Mouse (Mus musculus): Measurements from ENCODE around the gene Slc32a1. TPM values are rescaled to one million over a fixed set of nuclear protein-coding genes. Genes with fewer than 3 reads are reported as not detected.

The Slc32a1 gene
- polyA plus RNA-seq, 1 experiment: not detected

- Histone ChIP-seq H3K4me3 (ENCODE audit: insufficient read depth, low read length) (peak overlapping the region; percentile 73), H3K4me1 (ENCODE audit: control insufficient read depth, insufficient read depth, low read length) (peaks cover 5% of the 10 kb centered on the region; the same call in 1 of the 2 replicates), H3K27ac (ENCODE audit: insufficient read depth, low read length) (peak overlapping the region; percentile 87)
- TF ChIP-seq CTCF (IDR thresholded peaks at IDR 0.05; ENCODE audit: borderline replicate concordance, insufficient read depth, low read length): no peak
- no peak for TF ChIP-seq POLR2A (IDR thresholded peaks at IDR 0.05; ENCODE audit: low read depth, low read length)
Measured at GRCm38 (mm10) chr2:158625231-158625630, 14.7 kb downstream of the Slc32a1 start.

GRCm38 (mm10) chr2:158625697-158626096, 15.1 kb downstream of the Slc32a1 start:
- Histone ChIP-seq H3K27ac (ENCODE audit: insufficient read depth, low read length) (no peak overlapping the region), H3K4me3 (ENCODE audit: insufficient read depth, low read length) (peak overlapping the region; percentile 73), H3K4me1 (ENCODE audit: control insufficient read depth, insufficient read depth, low read length) (peaks cover 5% of the 10 kb centered on the region; the same call in 1 of the 2 replicates)
- TF ChIP-seq POLR2A (IDR thresholded peaks at IDR 0.05; ENCODE audit: low read depth, low read length) (no peak), CTCF (IDR thresholded peaks at IDR 0.05; ENCODE audit: borderline replicate concordance, insufficient read depth, low read length) (no peak)

- Histone ChIP-seq H3K4me3 (ENCODE audit: insufficient read depth, low read length) (no peak overlapping the region), H3K27ac (ENCODE audit: insufficient read depth, low read length) (no peak overlapping the region), H3K4me1 (ENCODE audit: control insufficient read depth, insufficient read depth, low read length) (peaks cover 5% of the 10 kb centered on the region; the same call in 1 of the 2 replicates)
- no peak for TF ChIP-seq CTCF (IDR thresholded peaks at IDR 0.05; ENCODE audit: borderline replicate concordance, insufficient read depth, low read length)
- TF ChIP-seq POLR2A (IDR thresholded peaks at IDR 0.05; ENCODE audit: low read depth, low read length): no peak
Measured at GRCm38 (mm10) chr2:158628858-158629257, 18.3 kb downstream of the Slc32a1 start.

- Histone ChIP-seq H3K4me1 (ENCODE audit: control insufficient read depth, insufficient read depth, low read length) (peaks cover 5% of the 10 kb centered on the region; the same call in 1 of the 2 replicates), H3K27ac (ENCODE audit: insufficient read depth, low read length) (no peak overlapping the region), H3K4me3 (ENCODE audit: insufficient read depth, low read length) (no peak overlapping the region)
- TF ChIP-seq CTCF (IDR thresholded peaks at IDR 0.05; ENCODE audit: borderline replicate concordance, insufficient read depth, low read length) (peak; percentile 49; the same call in 1 of the 2 replicates), POLR2A (IDR thresholded peaks at IDR 0.05; ENCODE audit: low read depth, low read length) (no peak)
Measured at GRCm38 (mm10) chr2:158629414-158629813, 18.8 kb downstream of the Slc32a1 start.

GRCm38 (mm10) chr2:158631873-158632272, 21.3 kb downstream of the Slc32a1 start:
- Histone ChIP-seq H3K27ac (ENCODE audit: insufficient read depth, low read length) (no peak overlapping the region), H3K4me1 (ENCODE audit: control insufficient read depth, insufficient read depth, low read length) (no peaks in the 10 kb centered on the region), H3K4me3 (ENCODE audit: insufficient read depth, low read length) (no peak overlapping the region)
- no peak for TF ChIP-seq POLR2A (IDR thresholded peaks at IDR 0.05; ENCODE audit: low read depth, low read length)
- no peak for TF ChIP-seq CTCF (IDR thresholded peaks at IDR 0.05; ENCODE audit: borderline replicate concordance, insufficient read depth, low read length)

GRCm38 (mm10) chr2:158641869-158642268, 31.3 kb downstream of the Slc32a1 start:
- Histone ChIP-seq H3K27ac (ENCODE audit: insufficient read depth, low read length) (no peak overlapping the region), H3K4me1 (ENCODE audit: control insufficient read depth, insufficient read depth, low read length) (no peaks in the 10 kb centered on the region), H3K4me3 (ENCODE audit: insufficient read depth, low read length) (no peak overlapping the region)
- TF ChIP-seq POLR2A (IDR thresholded peaks at IDR 0.05; ENCODE audit: low read depth, low read length) (no peak), CTCF (IDR thresholded peaks at IDR 0.05; ENCODE audit: borderline replicate concordance, insufficient read depth, low read length) (peak; percentile 84)

- Histone ChIP-seq H3K4me1 (ENCODE audit: control insufficient read depth, insufficient read depth, low read length) (no peaks in the 10 kb centered on the region), H3K4me3 (ENCODE audit: insufficient read depth, low read length) (no peak overlapping the region), H3K27ac (ENCODE audit: insufficient read depth, low read length) (no peak overlapping the region)
- TF ChIP-seq POLR2A (IDR thresholded peaks at IDR 0.05; ENCODE audit: low read depth, low read length): no peak
Measured at GRCm38 (mm10) chr2:158642587-158642986, 32.0 kb downstream of the Slc32a1 start.

GRCm38 (mm10) chr2:158643791-158644190, 33.2 kb downstream of the Slc32a1 start:
- H3K4me3 ChIP-seq (ENCODE audit: insufficient read depth, low read length): no peak overlapping the region
- TF ChIP-seq CTCF (IDR thresholded peaks at IDR 0.05; ENCODE audit: borderline replicate concordance, insufficient read depth, low read length) (no peak), POLR2A (IDR thresholded peaks at IDR 0.05; ENCODE audit: low read depth, low read length) (no peak)
- H3K4me1 ChIP-seq (ENCODE audit: control insufficient read depth, insufficient read depth, low read length): no peaks in the 10 kb centered on the region
- no peak overlapping the region for H3K27ac ChIP-seq (ENCODE audit: insufficient read depth, low read length)

- TF ChIP-seq CTCF (IDR thresholded peaks at IDR 0.05; ENCODE audit: borderline replicate concordance, insufficient read depth, low read length) (no peak), POLR2A (IDR thresholded peaks at IDR 0.05; ENCODE audit: low read depth, low read length) (no peak)
- no peak overlapping the region for H3K27ac ChIP-seq (ENCODE audit: insufficient read depth, low read length)
- H3K4me3 ChIP-seq (ENCODE audit: insufficient read depth, low read length): no peak overlapping the region
- H3K4me1 ChIP-seq (ENCODE audit: control insufficient read depth, insufficient read depth, low read length): no peaks in the 10 kb centered on the region
Measured at GRCm38 (mm10) chr2:158651159-158651908, 40.8 kb downstream of the Slc32a1 start.

- TF ChIP-seq CTCF (IDR thresholded peaks at IDR 0.05; ENCODE audit: borderline replicate concordance, insufficient read depth, low read length) (peak; percentile 83), POLR2A (IDR thresholded peaks at IDR 0.05; ENCODE audit: low read depth, low read length) (no peak)
- H3K4me1 ChIP-seq (ENCODE audit: control insufficient read depth, insufficient read depth, low read length): no peaks in the 10 kb centered on the region
- no peak overlapping the region for H3K27ac ChIP-seq (ENCODE audit: insufficient read depth, low read length)
- H3K4me3 ChIP-seq (ENCODE audit: insufficient read depth, low read length): no peak overlapping the region
Measured at GRCm38 (mm10) chr2:158652985-158653384, 42.4 kb downstream of the Slc32a1 start.
